ENCODE assay signal across 29 mouse cellular contexts in genomic region chr12:21288716-21289395, GRCm38 (mm10). TPM values are rescaled to one million over a fixed set of nuclear protein-coding genes. Genes with fewer than 3 reads are reported as not detected.
A peak's percentile ranks its signal among the peaks of the same experiment; 100 is the strongest.
DNase-seq lines count a peak whose midpoint lies in the region; ATAC-seq and TF ChIP-seq lines count a peak whose summit lies in the region.
"Had no signal": no experiment of that assay in that cellular context is flagged by ENCODE, and none has a peak within 500 bp of the region (broad histone marks: within the 10 kb centered on the region; RNA-seq: fewer than 3 reads in every experiment).

No protein-coding gene starts in this region.

- no peak for ATAC-seq in heart, embryonic 13.5 days (ENCODE audit: extremely low read depth, insufficient number of reproducible peaks, low FRiP score, low TSS enrichment)
- ATAC-seq in inflammation-experienced regulatory T-cells, adult 6 months, result no peak
- ATAC-seq: forebrain, embryonic 14.5 days; hindbrain, embryonic 16.5 days; intestine, embryonic 16.5 days; midbrain, embryonic 15.5 days; Patski had no signal

- no peaks in the 10 kb centered on the region for H3K27me3 ChIP-seq in heart, embryonic 13.5 days (replicated peaks)
- H3K27me3 ChIP-seq in heart, embryonic 10.5 days (ENCODE audit: insufficient read depth, poor library complexity, severe bottlenecking), result no peaks in the 10 kb centered on the region
- no peaks in the 10 kb centered on the region for H3K27me3 ChIP-seq in kidney, adult 2 months (replicated peaks; ENCODE audit: control insufficient read depth, insufficient read depth, low read length)
- H3K27me3 ChIP-seq: limb, embryonic 15.5 days; midbrain, embryonic 15.5 days; neural tube, embryonic 15.5 days; Patski; stomach, embryonic 15.5 days had no signal

- TF ChIP-seq POLR2A in lung, adult 2 months (IDR thresholded peaks at IDR 0.05; ENCODE audit: borderline replicate concordance, extremely low read depth, low read depth, low read length), result no peak
- TF ChIP-seq POLR2A in kidney, adult 2 months (IDR thresholded peaks at IDR 0.05; ENCODE audit: low read depth, low read length), result no peak

- H3K9ac ChIP-seq in heart, embryonic 13.5 days, result no peak overlapping the region
- H3K9ac ChIP-seq: limb, embryonic 15.5 days; liver, embryonic 14.5 days; midbrain, embryonic 15.5 days; neural tube, embryonic 15.5 days; stomach, embryonic 15.5 days had no signal

- TF ChIP-seq CTCF in lung, adult 2 months (IDR thresholded peaks at IDR 0.05; ENCODE audit: insufficient read depth, low read length), result no peak
- no peak for TF ChIP-seq CTCF in gastrocnemius, adult 2 months (IDR thresholded peaks at IDR 0.05)
- TF ChIP-seq CTCF in kidney, adult 2 months (conservative IDR thresholded peaks at IDR 0.05; ENCODE audit: insufficient read depth, insufficient read length, low read depth, low read length), result no peak

- peaks cover 28% of the 10 kb centered on the region for H3K4me1 ChIP-seq in heart, embryonic 13.5 days
- peaks cover 8% of the 10 kb centered on the region; the same call in 1 of the 2 replicates for H3K4me1 ChIP-seq in heart, embryonic 10.5 days
- peaks cover 10% of the 10 kb centered on the region for H3K4me1 ChIP-seq in lung, adult 2 months (ENCODE audit: control insufficient read depth, insufficient read depth, low read length)
- H3K4me1 ChIP-seq in kidney, adult 2 months (ENCODE audit: control insufficient read depth, insufficient read depth, low read length), result peaks cover 6% of the 10 kb centered on the region

- no peaks in the 10 kb centered on the region for H3K9me3 ChIP-seq in heart, embryonic 13.5 days
- H3K9me3 ChIP-seq in heart, embryonic 10.5 days, result no peaks in the 10 kb centered on the region
- H3K9me3 ChIP-seq: hindbrain, embryonic 10.5 days; limb, embryonic 10.5 days; limb, embryonic 15.5 days; midbrain, embryonic 15.5 days; neural tube, embryonic 15.5 days; stomach, embryonic 15.5 days had no signal

- no peak overlapping the region for H3K4me3 ChIP-seq in heart, embryonic 13.5 days
- H3K4me3 ChIP-seq in heart, embryonic 10.5 days, result no peak overlapping the region
- no peak overlapping the region for H3K4me3 ChIP-seq in lung, adult 2 months (replicated peaks; ENCODE audit: extremely low read depth, low read depth, low read length)
- no peak overlapping the region for H3K4me3 ChIP-seq in gastrocnemius, adult 2 months
- H3K4me3 ChIP-seq in kidney, adult 2 months (ENCODE audit: insufficient read depth, low read depth, low read length), result no peak overlapping the region
- H3K4me3 ChIP-seq: hindbrain, embryonic 10.5 days; limb, embryonic 10.5 days; limb, embryonic 15.5 days; midbrain, embryonic 15.5 days; neural tube, embryonic 15.5 days; stomach, embryonic 15.5 days had no signal

- peak overlapping the region; percentile 38; the same call in 1 of the 2 replicates for H3K27ac ChIP-seq in heart, embryonic 13.5 days (replicated peaks)
- no peak overlapping the region for H3K27ac ChIP-seq in heart, embryonic 10.5 days
- no peak overlapping the region for H3K27ac ChIP-seq in gastrocnemius, adult 2 months
- no peak overlapping the region for H3K27ac ChIP-seq in kidney, adult 2 months (ENCODE audit: insufficient read depth, low read depth, low read length)
- H3K27ac ChIP-seq: hindbrain, embryonic 10.5 days; limb, embryonic 10.5 days; limb, embryonic 15.5 days; liver, embryonic 14.5 days; macrophage; midbrain, embryonic 15.5 days; neural tube, embryonic 15.5 days; stomach, embryonic 15.5 days had no signal

- 70% methylated on average over 3 of the region's 3 CpGs for WGBS in heart, embryonic 13.5 days
- WGBS in heart, embryonic 10.5 days, result 85% methylated on average over 3 of the region's 3 CpGs
- 72% methylated on average over 3 of the region's 3 CpGs for WGBS in lung, adult 2 months
- 83% methylated on average over 3 of the region's 3 CpGs for WGBS in kidney, adult 2 months

- H3K4me2 ChIP-seq in heart, embryonic 13.5 days, result no peak overlapping the region
- H3K4me2 ChIP-seq: limb, embryonic 15.5 days; midbrain, embryonic 15.5 days; neural tube, embryonic 15.5 days; stomach, embryonic 15.5 days had no signal

- peaks cover 43% of the 10 kb centered on the region for H3K36me3 ChIP-seq in heart, embryonic 13.5 days
- H3K36me3 ChIP-seq in heart, embryonic 10.5 days, result peaks cover 39% of the 10 kb centered on the region
- 0 out of 2 replicates have a peak, but pooled peaks cover 2% of the 10 kb centered on the region for H3K36me3 ChIP-seq in kidney, adult 2 months (ENCODE audit: control insufficient read depth, insufficient read depth, low read length)

- intact Hi-C loops in gastrocnemius, adult 2 months (cut with DNase I), result loop anchor here (5.0 kb wide), 1 partner anchor 83 kb away; the partner anchor contains the start of gene Adam17

- no peak for DNase-seq in heart, embryonic 10.5 days (ENCODE audit: low spot score)
- peak; percentile 33 for DNase-seq in adipocyte (ENCODE audit: low spot score)
- peak; percentile 64 for DNase-seq in lung, adult 2 months
- DNase-seq in lung, postnatal 14 days, result peak; percentile 64
- no peak for DNase-seq in gastrocnemius, adult 2 months
- DNase-seq in kidney, adult 2 months, result no peak
- DNase-seq: adrenal gland, postnatal 14 days; cerebellum, adult 11 months; cerebellum, postnatal 25 days; kidney, adult 9 months; kidney, postnatal 10 days; layer of hippocampus, postnatal 36 days; retina, postnatal 1 day; right cerebral cortex, postnatal 14 days; thymus, postnatal 14 days had no signal

RNA-seq across cellular contexts. Expression of gene Itgb1bp1, which starts 2.8 kb away (rescaled TPM):
- polyA plus RNA-seq in heart, embryonic 13.5 days (2015; fragmentation: Nextera tagmentation; extraction: Ambion mirVana), result 33.4 and 37.7 TPM in 2 replicates
- 39.5 and 40.8 TPM in 2 replicates for polyA plus RNA-seq in heart, embryonic 10.5 days (2016; fragmentation: Nextera tagmentation; extraction: Ambion mirVana)
- polyA plus RNA-seq in lung, adult 2 months (2012; rRNA removed), result 10.2 and 14.0 TPM in 2 replicates
- polyA plus RNA-seq in inflammation-experienced regulatory T-cells, adult 6 months (2017; shearing (Covaris generic)), result 100 to 1,000 TPM in 1 of 3 experiments, 10 to 100 TPM in 2; 70.2 to 102 (median 87.2) TPM
- 10 to 100 TPM; 39.0 to 42.1 TPM for total RNA-seq in gastrocnemius, adult 2 months (2021)
- 19.3 and 23.6 TPM in 2 replicates for polyA plus RNA-seq in kidney, adult 2 months (2012; rRNA removed)

RNA-seq across cellular contexts. Expression of gene Cpsf3, which starts 3.7 kb away (rescaled TPM):
- 64.6 and 68.4 TPM in 2 replicates for polyA plus RNA-seq in heart, embryonic 13.5 days (2015; fragmentation: Nextera tagmentation; extraction: Ambion mirVana)
- polyA plus RNA-seq in heart, embryonic 10.5 days (2016; fragmentation: Nextera tagmentation; extraction: Ambion mirVana), result 91.9 and 106 TPM in 2 replicates
- polyA plus RNA-seq in lung, adult 2 months (2012; rRNA removed), result 18.4 and 33.3 TPM in 2 replicates
- 100 to 1,000 TPM; 105 to 138 (median 128) TPM for polyA plus RNA-seq in inflammation-experienced regulatory T-cells, adult 6 months (2017; shearing (Covaris generic))
- 10 to 100 TPM; 17.3 to 21.0 TPM for total RNA-seq in gastrocnemius, adult 2 months (2021)
- polyA plus RNA-seq in kidney, adult 2 months (2012; rRNA removed), result 28.2 and 32.1 TPM in 2 replicates

RNA-seq across cellular contexts. Expression of gene Iah1, which starts 27.3 kb away (rescaled TPM):
- polyA plus RNA-seq in heart, embryonic 13.5 days (2015; fragmentation: Nextera tagmentation; extraction: Ambion mirVana), result 37.3 and 46.6 TPM in 2 replicates
- polyA plus RNA-seq in heart, embryonic 10.5 days (2016; fragmentation: Nextera tagmentation; extraction: Ambion mirVana), result 38.9 and 40.8 TPM in 2 replicates
- polyA plus RNA-seq in lung, adult 2 months (2012; rRNA removed), result 71.3 and 77.4 TPM in 2 replicates
- polyA plus RNA-seq in inflammation-experienced regulatory T-cells, adult 6 months (2017; shearing (Covaris generic)), result 10 to 100 TPM; 43.6 to 48.9 (median 46.6) TPM
- 1 to 10 TPM; 4.5 to 6.3 TPM for total RNA-seq in gastrocnemius, adult 2 months (2021)
- 401 and 498 TPM in 2 replicates for polyA plus RNA-seq in kidney, adult 2 months (2012; rRNA removed)

Comparison
In these comparisons a context has a peak if more than half of its experiments do, and no peak if none do; other contexts are left out.
1. DNase-seq: peak in adipocyte (single experiment), lung, adult 2 months (single experiment) and lung, postnatal 14 days (single experiment); none in heart, embryonic 10.5 days (single experiment), gastrocnemius, adult 2 months (single experiment) and kidney, adult 2 months (single experiment).